Mouse (Mus musculus) stomach, postnatal 0 days (tissue): ENCODE results near the gene Ctdspl.

ENCODE experiments used
- CTCF ChIP-seq: IDR thresholded peaks from 2 replicates; pipeline ENCODE4 v1.5.1; 2016; ENCODE audit warnings: antibody characterized with exemption, low read depth, mild to moderate bottlenecking, moderate library complexity
- EP300 ChIP-seq: optimal IDR thresholded peaks from 2 replicates; pipeline ENCODE3; 2016; ENCODE audit warnings: antibody characterized with exemption

DNA sequence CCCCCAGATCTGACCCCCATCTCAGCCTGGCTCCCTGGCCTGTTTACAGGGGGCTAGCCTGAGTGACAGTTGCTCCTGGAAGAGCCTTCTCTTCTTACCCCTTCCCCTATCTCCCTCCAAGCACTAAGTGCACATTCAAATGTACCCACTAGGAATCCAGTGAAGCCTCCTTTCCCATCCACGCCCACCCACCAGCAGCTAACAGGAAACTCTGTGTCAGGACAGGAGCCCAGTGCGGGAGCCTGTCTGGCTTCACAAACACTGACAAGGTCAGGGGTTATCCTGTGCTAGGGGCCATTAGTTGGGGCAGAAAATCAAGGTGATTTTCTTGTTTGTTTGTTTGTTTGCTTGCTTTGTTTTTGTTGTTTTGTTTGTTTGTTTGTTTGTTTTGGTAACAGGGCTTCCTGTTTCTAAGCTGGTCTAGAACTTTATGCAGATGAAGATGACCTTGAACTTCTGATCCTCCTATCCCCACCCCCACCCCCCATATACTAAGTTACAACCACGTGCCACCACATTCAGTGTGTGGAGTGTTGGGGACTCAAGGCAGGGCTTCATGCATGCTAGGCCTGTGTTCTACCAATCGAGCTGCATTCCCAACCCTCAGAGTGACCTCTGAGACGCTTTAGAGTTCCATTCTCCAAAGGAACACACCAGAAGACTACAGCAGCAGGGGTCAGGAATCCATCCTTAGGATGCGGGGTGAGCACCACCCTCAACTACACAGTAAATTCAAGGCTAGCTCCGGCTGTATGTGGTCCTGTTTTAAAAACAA lies 156.6 kb downstream of the Ctdspl start:
- TF ChIP-seq EP300 (no peak), CTCF (no peak)
